Mouse (Mus musculus) myocyte (in vitro differentiated cells): Measurements from ENCODE around the gene Arhgap25.

Experiments used
- MYOG ChIP-seq, 3 experiments: IDR thresholded peaks; one replicate each; pipeline ENCODE4 v1.6.1; 2011; ENCODE audit warnings: control low read depth in 2 of 3, low read depth in 2 of 3, mild to moderate bottlenecking in 2 of 3; ENCODE audit not compliant: insufficient read length in 2 of 3, control insufficient read depth in 1 of 3, insufficient read depth in 1 of 3
- POLR2A ChIP-seq: IDR thresholded peaks from one replicate; pipeline ENCODE4 v1.6.1; 2011; ENCODE audit warnings: low read depth, mild to moderate bottlenecking, control low read depth, moderate library complexity; ENCODE audit not compliant: insufficient read length

- TF ChIP-seq POLR2A (no peak), MYOG (IDR thresholded peaks at IDR 0.05; ENCODE audit: control insufficient read depth in 1 of 3, insufficient read depth in 1 of 3, insufficient read length in 2 of 3, low read depth in 2 of 3) (no peak)
These were observed 5.1 kb downstream of the Arhgap25 start for GRCm38 (mm10) chr6:87527846-87528557.
